Mouse (Mus musculus) neural tube, embryonic 13.5 days (tissue): Measurements from ENCODE around the gene Kcne2. TPM values are rescaled to one million over a fixed set of nuclear protein-coding genes. Genes with fewer than 3 reads are reported as not detected.

Experiments used
- ATAC-seq: fragments of 200-750 bp; cut with Nextera tagmentation; 2 replicates; pipeline ENCODE4 v1.8.0; 2017; ENCODE audit warnings: low read depth, mild to moderate bottlenecking, moderate TSS enrichment, moderate library complexity
- H3K27ac ChIP-seq: fragments of 300-500 bp; sonication (generic); replicated peaks from 2 replicates; pipeline ENCODE4 v1.5.1; 2015; ENCODE audit warnings: moderate library complexity, mild to moderate bottlenecking, inconsistent platforms
- H3K27me3 ChIP-seq: fragments of 300-500 bp; sonication (generic); 2 replicates; pipeline ENCODE4 v1.6.1; 2015; ENCODE audit warnings: mild to moderate bottlenecking, inconsistent platforms
- H3K36me3 ChIP-seq: fragments of 300-500 bp; sonication (generic); 2 replicates; pipeline ENCODE4 v1.6.1; 2015; ENCODE audit warnings: mild to moderate bottlenecking, inconsistent platforms
- H3K4me1 ChIP-seq: fragments of 300-500 bp; sonication (generic); replicated peaks from 2 replicates; pipeline ENCODE4 v1.6.1; 2015; ENCODE audit warnings: inconsistent platforms
- H3K4me2 ChIP-seq: fragments of 300-500 bp; sonication (generic); 2 replicates; pipeline ENCODE4 v1.6.1; 2015; ENCODE audit warnings: inconsistent platforms, mild to moderate bottlenecking, moderate library complexity
- H3K4me3 ChIP-seq: fragments of 300-500 bp; sonication (generic); 2 replicates; pipeline ENCODE4 v1.5.1; 2015; ENCODE audit warnings: mild to moderate bottlenecking, inconsistent platforms
- H3K9ac ChIP-seq: fragments of 300-500 bp; sonication (generic); 2 replicates; pipeline ENCODE4 v1.6.1; 2015; ENCODE audit warnings: moderate library complexity, mild to moderate bottlenecking, inconsistent platforms
- H3K9me3 ChIP-seq: fragments of 300-500 bp; sonication (generic); 2 replicates; pipeline ENCODE4 v1.6.1; 2016; ENCODE audit warnings: inconsistent platforms
- WGBS: fragments of 180-500 bp; shearing (Covaris S2); methylation state at CpG from one replicate; pipeline ENCODE4 v1.1.7; 2015; 5-methylcytosine and 5-hydroxymethylcytosine counted together
- polyA plus RNA-seq: library from polyadenylated mRNA; unstranded; fragments of >200 nt; fragmentation: Nextera tagmentation; extraction: Ambion mirVana; gene quantifications from 2 replicates; pipeline ENCODE4 v1.2.1, GENCODE M21; 2015

Kcne2 gene
- polyA plus RNA-seq, 1 experiment from 2014 or later: 0.31 TPM

GRCm38 (mm10) chr16:92316049-92316738, 24.0 kb downstream of the Kcne2 start:
- no peak for ATAC-seq
- no peak overlapping the region for H3K4me3 ChIP-seq
- no peaks in the 10 kb centered on the region for H3K27me3 ChIP-seq
- H3K9me3 ChIP-seq: no peaks in the 10 kb centered on the region
- H3K4me1 ChIP-seq: 0 out of 2 replicates have a peak, but pooled peaks cover 3% of the 10 kb centered on the region
- H3K36me3 ChIP-seq: peaks cover 24% of the 10 kb centered on the region
- no peak overlapping the region for H3K9ac ChIP-seq
- 74% methylated on average over 7 of the region's 7 CpGs for WGBS
- H3K27ac ChIP-seq: no peak overlapping the region
- no peak overlapping the region for H3K4me2 ChIP-seq

GRCm38 (mm10) chr16:92319353-92320109, 27.3 kb downstream of the Kcne2 start:
- no peaks in the 10 kb centered on the region for H3K36me3 ChIP-seq
- WGBS: 63% methylated on average over 20 of the region's 20 CpGs
- no peaks in the 10 kb centered on the region for H3K27me3 ChIP-seq
- no peak overlapping the region for H3K9ac ChIP-seq
- no peak overlapping the region for H3K27ac ChIP-seq
- no peak overlapping the region for H3K4me3 ChIP-seq
- no peak for ATAC-seq
- H3K9me3 ChIP-seq: no peaks in the 10 kb centered on the region
- H3K4me2 ChIP-seq: no peak overlapping the region
- peaks cover 5% of the 10 kb centered on the region for H3K4me1 ChIP-seq

DNA sequence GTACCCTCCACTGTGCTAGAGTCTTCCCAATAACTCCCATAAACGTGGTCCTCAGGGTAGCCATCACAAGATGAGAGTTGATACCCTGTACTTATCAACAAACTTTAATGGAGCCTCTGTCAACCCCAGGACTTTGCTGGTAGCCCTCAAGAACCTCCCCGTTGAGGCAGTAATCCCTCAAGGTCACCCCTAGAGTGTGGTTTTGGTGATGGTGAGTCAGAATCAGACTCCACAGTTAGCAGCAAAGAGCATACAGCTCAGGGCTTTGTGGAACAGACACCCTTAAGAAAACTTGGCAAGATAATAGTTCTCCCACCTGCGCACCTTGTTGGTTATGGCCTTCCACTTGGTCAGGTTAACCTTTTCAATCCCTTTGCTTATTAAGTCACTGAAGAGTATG, 28.2 kb downstream of the Kcne2 start:
- H3K4me1 ChIP-seq: peaks cover 8% of the 10 kb centered on the region
- H3K9ac ChIP-seq: no peak overlapping the region
- H3K36me3 ChIP-seq: no peaks in the 10 kb centered on the region
- 84% methylated on average over 3 of the region's 3 CpGs for WGBS
- H3K4me3 ChIP-seq: no peak overlapping the region
- H3K27ac ChIP-seq: no peak overlapping the region
- no peaks in the 10 kb centered on the region for H3K27me3 ChIP-seq
- no peak for ATAC-seq
- no peaks in the 10 kb centered on the region for H3K9me3 ChIP-seq
- no peak overlapping the region for H3K4me2 ChIP-seq

- Histone ChIP-seq H3K27ac (no peak within 1 kb of the TSS), H3K27me3 (no peaks in the 10 kb centered on the region), H3K36me3 (no peaks in the 10 kb centered on the region), H3K4me1 (peaks cover 8% of the 10 kb centered on the region), H3K4me3 (no peak within 1 kb of the TSS), H3K9ac (no peak within 1 kb of the TSS), H3K9me3 (no peaks in the 10 kb centered on the region), H3K4me2 (no peak within 1 kb of the TSS)
- no peak for ATAC-seq
- 90% methylated on average over 8 of the region's 8 CpGs for WGBS
Measured at GRCm38 (mm10) chr16:92321341-92321740, 29.2 kb downstream of the Kcne2 start, which contains the start of gene Fam243. TSS of gene Fam243 (minus strand) at chr16:92321441.

- Histone ChIP-seq H3K9ac (no peak overlapping the region), H3K9me3 (no peaks in the 10 kb centered on the region), H3K4me3 (no peak overlapping the region), H3K4me1 (peaks cover 8% of the 10 kb centered on the region), H3K27me3 (no peaks in the 10 kb centered on the region), H3K27ac (no peak overlapping the region), H3K4me2 (no peak overlapping the region), H3K36me3 (no peaks in the 10 kb centered on the region)
- whole genome bisulfite sequencing: 38% methylated on average over 7 of the region's 7 CpGs
- no peak for ATAC-seq
Measured at GRCm38 (mm10) chr16:92324309-92325061, 32.3 kb downstream of the Kcne2 start.

DNA sequence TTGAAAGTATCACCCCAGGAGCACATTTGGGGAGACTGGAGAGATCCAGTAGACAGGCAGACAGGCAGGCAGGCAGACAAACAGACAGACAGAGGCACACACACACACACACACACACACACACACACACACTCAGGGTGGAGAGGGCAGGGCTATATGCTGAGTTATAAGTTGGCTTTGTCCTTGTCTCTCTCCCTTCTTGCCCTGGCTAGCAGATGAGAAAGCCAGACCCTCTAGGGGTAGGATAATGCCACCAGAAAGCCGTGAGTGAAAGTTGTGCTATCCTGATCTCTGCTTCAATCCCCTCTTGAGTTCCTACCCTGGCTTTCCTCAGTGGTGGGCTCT, 32.8 kb downstream of the Kcne2 start:
- H3K27me3 ChIP-seq: no peaks in the 10 kb centered on the region
- H3K36me3 ChIP-seq: no peaks in the 10 kb centered on the region
- no peak overlapping the region for H3K27ac ChIP-seq
- H3K4me2 ChIP-seq: no peak overlapping the region
- no peak overlapping the region for H3K4me3 ChIP-seq
- 0 out of 2 replicates have a peak overlapping the region, but pooled peaks have one; percentile 17 for H3K9ac ChIP-seq
- no peak for ATAC-seq
- H3K4me1 ChIP-seq: peaks cover 8% of the 10 kb centered on the region
- WGBS: 39% methylated on average over 1 of the region's 1 CpGs
- H3K9me3 ChIP-seq: no peaks in the 10 kb centered on the region

DNA sequence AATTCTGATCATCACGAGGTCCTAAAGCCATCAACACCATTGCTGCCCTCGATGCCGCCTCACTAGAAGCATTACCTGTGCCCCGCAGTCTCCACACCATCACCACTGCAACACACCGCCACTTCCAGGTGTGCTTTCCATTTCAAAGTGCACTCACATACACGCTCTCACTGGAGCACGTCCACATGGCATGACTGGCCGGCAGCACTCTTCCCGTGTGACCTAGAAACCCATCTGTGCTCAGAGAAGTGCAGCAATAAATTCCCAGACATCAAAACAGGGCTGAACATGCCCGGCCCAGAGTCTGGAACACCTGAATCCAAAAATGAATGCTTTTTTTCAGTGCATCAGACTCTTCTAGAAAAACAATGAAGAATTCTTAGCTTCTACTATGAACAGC, 35.7 kb downstream of the Kcne2 start:
- Histone ChIP-seq H3K36me3 (no peaks in the 10 kb centered on the region), H3K9ac (no peak overlapping the region), H3K4me2 (no peak overlapping the region), H3K4me1 (peaks cover 8% of the 10 kb centered on the region), H3K27me3 (no peaks in the 10 kb centered on the region), H3K4me3 (no peak overlapping the region), H3K9me3 (no peaks in the 10 kb centered on the region), H3K27ac (no peak overlapping the region)
- no peak for ATAC-seq
- 83% methylated on average over 10 of the region's 10 CpGs for WGBS

GRCm38 (mm10) chr16:92330966-92331365, 38.8 kb downstream of the Kcne2 start:
- no peak overlapping the region for H3K4me3 ChIP-seq
- no peaks in the 10 kb centered on the region for H3K9me3 ChIP-seq
- H3K4me2 ChIP-seq: no peak overlapping the region
- no peak for ATAC-seq
- H3K27me3 ChIP-seq: no peaks in the 10 kb centered on the region
- no peaks in the 10 kb centered on the region; the same call in 1 of the 2 replicates for H3K4me1 ChIP-seq
- WGBS: 87% methylated on average over 5 of the region's 5 CpGs
- no peaks in the 10 kb centered on the region for H3K36me3 ChIP-seq
- no peak overlapping the region for H3K27ac ChIP-seq
- H3K9ac ChIP-seq: no peak overlapping the region

- no peaks in the 10 kb centered on the region for H3K36me3 ChIP-seq
- 60% methylated on average over 9 of the region's 9 CpGs for WGBS
- no peak overlapping the region for H3K9ac ChIP-seq
- no peak overlapping the region for H3K4me3 ChIP-seq
- H3K27me3 ChIP-seq: no peaks in the 10 kb centered on the region
- ATAC-seq: no peak
- H3K4me2 ChIP-seq: no peak overlapping the region
- no peaks in the 10 kb centered on the region for H3K9me3 ChIP-seq
- H3K4me1 ChIP-seq: no peaks in the 10 kb centered on the region; the same call in 1 of the 2 replicates
- no peak overlapping the region for H3K27ac ChIP-seq
Measured at GRCm38 (mm10) chr16:92334600-92334999, 42.4 kb downstream of the Kcne2 start.

GRCm38 (mm10) chr16:92336280-92336679, 44.1 kb downstream of the Kcne2 start:
- 6% methylated on average over 9 of the region's 9 CpGs for WGBS
- peak; percentile 41; the same call in 1 of the 2 replicates for ATAC-seq

DNA sequence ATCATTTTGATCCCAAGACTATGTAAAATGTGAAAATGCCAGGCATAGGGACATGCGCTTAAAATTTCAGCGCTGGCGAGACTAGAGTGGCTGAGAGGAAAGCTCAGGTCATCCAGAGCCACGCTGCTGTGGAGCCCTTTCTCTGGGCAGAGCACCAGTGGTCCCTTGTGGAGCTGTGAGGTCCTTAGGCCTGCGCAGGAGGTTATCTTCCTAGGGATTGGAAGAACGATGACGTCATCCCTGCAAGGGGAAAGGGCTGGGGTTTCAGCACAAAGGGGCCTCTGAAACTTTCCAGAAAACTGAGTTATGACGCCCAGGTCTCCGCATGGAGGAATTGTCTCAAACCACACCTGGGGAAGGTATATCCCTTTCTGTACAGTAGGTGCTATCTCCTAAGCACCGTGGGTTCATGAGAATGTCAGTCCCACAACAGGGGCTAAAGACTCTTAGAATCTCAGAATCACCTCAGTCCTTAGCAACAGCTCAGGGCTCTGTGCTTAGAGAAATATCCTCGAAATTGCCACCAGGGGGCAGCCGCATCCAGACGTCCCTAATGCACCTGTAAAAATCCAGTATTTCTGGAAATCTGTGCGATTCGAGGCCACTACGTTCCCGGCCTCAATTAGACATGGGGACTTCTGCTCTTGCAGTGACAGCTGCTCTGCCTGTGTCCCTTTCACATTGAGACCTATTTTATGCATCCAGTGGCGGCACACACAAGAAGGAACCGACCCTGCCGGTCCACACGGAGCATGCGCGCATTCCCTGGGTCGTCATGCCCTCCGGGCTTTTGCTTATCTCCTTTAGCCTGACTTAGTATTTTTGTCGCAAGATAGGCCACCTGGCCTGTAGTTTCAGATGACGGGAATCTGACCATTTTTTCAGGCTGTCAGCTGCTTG, 48.7 kb downstream of the Kcne2 start:
- Histone ChIP-seq H3K27ac (no peak overlapping the region), H3K36me3 (no peaks in the 10 kb centered on the region), H3K4me3 (peak overlapping the region; percentile 33), H3K27me3 (no peaks in the 10 kb centered on the region), H3K9me3 (no peaks in the 10 kb centered on the region), H3K4me1 (peaks cover 7% of the 10 kb centered on the region; the same call in 1 of the 2 replicates), H3K9ac (peak overlapping the region; percentile 56), H3K4me2 (peak overlapping the region; percentile 54)
- peak; percentile 63 for ATAC-seq
- WGBS: 30% methylated on average over 27 of the region's 27 CpGs

More at GRCm38 (mm10) chr16:92336280-92336679, 44.1 kb downstream of the Kcne2 start:
- Histone ChIP-seq H3K4me2 (no peak overlapping the region), H3K4me1 (peaks cover 7% of the 10 kb centered on the region; the same call in 1 of the 2 replicates), H3K27ac (no peak overlapping the region), H3K9ac (no peak overlapping the region), H3K4me3 (no peak overlapping the region), H3K27me3 (no peaks in the 10 kb centered on the region), H3K36me3 (no peaks in the 10 kb centered on the region), H3K9me3 (no peaks in the 10 kb centered on the region)
